Comparison of ENCODE assay signal across 20 mouse cellular contexts in genomic region chr15:3251718-3252067, GRCm38 (mm10). TPM values are rescaled to one million over a fixed set of nuclear protein-coding genes. Genes with fewer than 3 reads are reported as not detected.
DNase-seq lines count a peak whose midpoint lies in the region; ATAC-seq and TF ChIP-seq lines count a peak whose summit lies in the region.
"Had no signal": no experiment of that assay in that cellular context is flagged by ENCODE, and none has a peak within 500 bp of the region (broad histone marks: within the 10 kb centered on the region; RNA-seq: fewer than 3 reads in every experiment).

No protein-coding gene starts in this region.

- H3K4me3 ChIP-seq in gastrocnemius, adult 2 months, result no peak overlapping the region
- no peak overlapping the region for H3K4me3 ChIP-seq in kidney, embryonic 15.5 days (replicated peaks)
- H3K4me3 ChIP-seq in lung, postnatal 0 days (ENCODE audit: low read depth, low read length), result no peak overlapping the region
- H3K4me3 ChIP-seq in cerebellum, adult 2 months (replicated peaks; ENCODE audit: insufficient read depth, low read depth, low read length), result no peak overlapping the region
- H3K4me3 ChIP-seq: erythroblast, embryonic 14.5 days; hindbrain, embryonic 15.5 days; limb, embryonic 15.5 days; neural tube, embryonic 12.5 days had no signal

- TF ChIP-seq EP300 in lung, postnatal 0 days (IDR thresholded peaks at IDR 0.05), result no peak

- H3K4me1 ChIP-seq in kidney, embryonic 15.5 days, result no peaks in the 10 kb centered on the region
- peaks cover 19% of the 10 kb centered on the region; the same call in 1 of the 2 replicates for H3K4me1 ChIP-seq in lung, postnatal 0 days (ENCODE audit: insufficient read depth, low read depth, low read length)
- no peaks in the 10 kb centered on the region for H3K4me1 ChIP-seq in cerebellum, adult 2 months (ENCODE audit: control insufficient read depth, insufficient read depth, low read length)
- H3K4me1 ChIP-seq: hindbrain, embryonic 15.5 days; neural tube, embryonic 12.5 days had no signal

- intact Hi-C loops in gastrocnemius, adult 2 months (cut with DNase I), result no loop called here
- intact Hi-C loops in gastrocnemius, postnatal 14 days (cut with DNase I; ENCODE audit: low total_unique reads), result no loop called here

- no peak overlapping the region for H3K4me2 ChIP-seq in kidney, embryonic 15.5 days
- no peak overlapping the region for H3K4me2 ChIP-seq in lung, postnatal 0 days (replicated peaks; ENCODE audit: low read depth, low read length)
- H3K4me2 ChIP-seq: hindbrain, embryonic 15.5 days; limb, embryonic 15.5 days; neural tube, embryonic 12.5 days had no signal

- TF ChIP-seq CTCF in gastrocnemius, adult 2 months (IDR thresholded peaks at IDR 0.05), result no peak
- no peak for TF ChIP-seq CTCF in lung, postnatal 0 days (IDR thresholded peaks at IDR 0.05)
- no peak for TF ChIP-seq CTCF in cerebellum, adult 2 months (IDR thresholded peaks at IDR 0.05; ENCODE audit: borderline replicate concordance, insufficient read depth, low read depth, low read length)

- H3K27ac ChIP-seq in gastrocnemius, adult 2 months, result peak overlapping the region; percentile 58
- H3K27ac ChIP-seq in kidney, embryonic 15.5 days, result 0 out of 2 replicates have a peak overlapping the region, but pooled peaks have one; percentile 50
- peak overlapping the region; percentile 86 for H3K27ac ChIP-seq in lung, postnatal 0 days (ENCODE audit: low read length)
- no peak overlapping the region for H3K27ac ChIP-seq in cerebellum, adult 2 months (ENCODE audit: insufficient read depth, low read length)
- H3K27ac ChIP-seq: hindbrain, embryonic 15.5 days; limb, embryonic 15.5 days; neural tube, embryonic 12.5 days had no signal

- TF ChIP-seq POLR2A in cerebellum, adult 2 months (IDR thresholded peaks at IDR 0.05; ENCODE audit: borderline replicate concordance, insufficient read depth, low read length), result no peak

- no peak overlapping the region for H3K9ac ChIP-seq in kidney, embryonic 15.5 days
- no peak overlapping the region for H3K9ac ChIP-seq in lung, postnatal 0 days (replicated peaks; ENCODE audit: low read depth)
- H3K9ac ChIP-seq: hindbrain, embryonic 15.5 days; limb, embryonic 15.5 days; neural tube, embryonic 12.5 days had no signal

- no peaks in the 10 kb centered on the region for H3K36me3 ChIP-seq in kidney, embryonic 15.5 days
- H3K36me3 ChIP-seq in lung, postnatal 0 days (ENCODE audit: insufficient read depth, low read length), result no peaks in the 10 kb centered on the region
- H3K36me3 ChIP-seq: hindbrain, embryonic 15.5 days; limb, embryonic 15.5 days; neural tube, embryonic 12.5 days had no signal

- no peaks in the 10 kb centered on the region for H3K9me3 ChIP-seq in kidney, embryonic 15.5 days (replicated peaks)
- no peaks in the 10 kb centered on the region for H3K9me3 ChIP-seq in lung, postnatal 0 days (ENCODE audit: low read length)
- H3K9me3 ChIP-seq: hindbrain, embryonic 15.5 days; limb, embryonic 15.5 days; neural tube, embryonic 12.5 days had no signal

- no peak for DNase-seq in gastrocnemius, adult 2 months
- DNase-seq in gastrocnemius, postnatal 14 days, result no peak
- DNase-seq in kidney, postnatal 10 days, result no peak
- DNase-seq in lung, postnatal 0 days (ENCODE audit: low spot score), result no peak
- DNase-seq in lung, postnatal 36 days, result no peak
- DNase-seq in cerebellum, adult 2 months, result no peak
- DNase-seq: adrenal gland, postnatal 36 days; cerebellum, postnatal 14 days; thymus, postnatal 25 days had no signal

- H3K27me3 ChIP-seq in kidney, embryonic 15.5 days, result no peaks in the 10 kb centered on the region
- H3K27me3 ChIP-seq in lung, postnatal 0 days (replicated peaks; ENCODE audit: insufficient read depth, low read length), result no peaks in the 10 kb centered on the region
- no peaks in the 10 kb centered on the region for H3K27me3 ChIP-seq in cerebellum, adult 2 months (ENCODE audit: control insufficient read depth, insufficient read depth, low read length)
- H3K27me3 ChIP-seq: CH12.LX; hindbrain, embryonic 15.5 days; limb, embryonic 15.5 days; neural tube, embryonic 12.5 days had no signal

- no peak for ATAC-seq in kidney, embryonic 15.5 days (replicated peaks; ENCODE audit: low FRiP score)
- ATAC-seq in lung, postnatal 0 days, result no peak
- no peak for ATAC-seq in activated CD4-positive, CD25-positive, alpha-beta regulatory T cell, adult 4 months
- ATAC-seq: forebrain, embryonic 16.5 days had no signal

RNA-seq across cellular contexts. Expression of gene Selenop, which starts 16.7 kb away (rescaled TPM):
- 100 to 1,000 TPM; 104 to 171 TPM for total RNA-seq in gastrocnemius, adult 2 months (2021)
- total RNA-seq in gastrocnemius, postnatal 14 days (2021), result 100 to 1,000 TPM; 168 to 169 TPM
- 134 and 147 TPM in 2 replicates for polyA plus RNA-seq in kidney, embryonic 15.5 days (2015; fragmentation: Nextera tagmentation; extraction: Ambion mirVana)
- polyA plus RNA-seq in lung, postnatal 0 days (2015; fragmentation: Nextera tagmentation; extraction: Ambion mirVana), result 404 and 424 TPM in 2 replicates
- polyA plus RNA-seq in activated CD4-positive, CD25-positive, alpha-beta regulatory T cell, adult 4 months (2017; shearing (Covaris generic)), result 100 to 1,000 TPM; 139 to 155 TPM
- polyA plus RNA-seq in cerebellum, adult 2 months (2012; rRNA removed), result 283 and 313 TPM in 2 replicates

RNA-seq across cellular contexts. Expression of gene Ccdc152, which starts 51.6 kb away (rescaled TPM):
- not detected for total RNA-seq in gastrocnemius, adult 2 months (2021)
- total RNA-seq in gastrocnemius, postnatal 14 days (2021), result not detected
- 0.37 TPM in 1 of 2 replicates, not detected in the other for polyA plus RNA-seq in kidney, embryonic 15.5 days (2015; fragmentation: Nextera tagmentation; extraction: Ambion mirVana)
- 1.7 and 2.2 TPM in 2 replicates for polyA plus RNA-seq in lung, postnatal 0 days (2015; fragmentation: Nextera tagmentation; extraction: Ambion mirVana)
- polyA plus RNA-seq in activated CD4-positive, CD25-positive, alpha-beta regulatory T cell, adult 4 months (2017; shearing (Covaris generic)), result 1 to 10 TPM in 1 of 2 experiments, under 1 TPM in 1; 0.74 to 1.0 TPM
- polyA plus RNA-seq in cerebellum, adult 2 months (2012; rRNA removed), result 1.2 and 1.3 TPM in 2 replicates
- total RNA-seq: adrenal gland, postnatal 36 days; gastrocnemius, adult 18-20 months; layer of hippocampus, postnatal 10 days; left cerebral cortex, postnatal 14 days had no signal
- polyA plus RNA-seq: erythroblast, embryonic 14.5 days; forebrain, embryonic 16.5 days; hindbrain, embryonic 15.5 days had no signal
